8 mouse cellular contexts compared by ENCODE assay signal in genomic region chr5:100860417-100861053, GRCm38 (mm10). TPM values are rescaled to one million over a fixed set of nuclear protein-coding genes. Genes with fewer than 3 reads are reported as not detected.
DNase-seq lines count a peak whose midpoint lies in the region; ATAC-seq lines count a peak whose summit lies in the region.

No protein-coding gene starts in this region.

- no peak overlapping the region for H3K9ac ChIP-seq in lung, embryonic 16.5 days (ENCODE audit: low read length)

- WGBS in lung, embryonic 16.5 days: 53% methylated on average over 12 of the region's 12 CpGs
- 88% methylated on average over 12 of the region's 12 CpGs for WGBS in midbrain, embryonic 10.5 days

- H3K36me3 ChIP-seq in lung, embryonic 16.5 days (ENCODE audit: control insufficient read depth, insufficient read depth, low read length): no peaks in the 10 kb centered on the region
- H3K36me3 ChIP-seq in midbrain, embryonic 10.5 days: no peaks in the 10 kb centered on the region

- DNase-seq in adipocyte (ENCODE audit: low spot score): peak; percentile 99
- peak; percentile 84 for DNase-seq in gastrocnemius, adult 18-20 months (ENCODE audit: low spot score)
- DNase-seq in left cerebral cortex, adult 11 months (ENCODE audit: low spot score): no peak
- DNase-seq in midbrain, embryonic 10.5 days (ENCODE audit: low spot score): no peak
- DNase-seq in cerebellum, adult 9-11 months: no peak

- H3K27me3 ChIP-seq in lung, embryonic 16.5 days (ENCODE audit: control insufficient read depth, insufficient read depth, low read depth, low read length): no peaks in the 10 kb centered on the region
- H3K27me3 ChIP-seq in midbrain, embryonic 10.5 days (ENCODE audit: low read depth, poor library complexity, severe bottlenecking): no peaks in the 10 kb centered on the region

- peak; percentile 50 to 89; a peak in 3 of 4 replicates for ATAC-seq in hematopoietic stem cell, adult 5-6 weeks (replicated peaks in 1 of 2; ENCODE audit: insufficient read depth in 1 of 2, low FRiP score in 2 of 2, low TSS enrichment in 1 of 2, low read depth in 1 of 2, poor library complexity in 2 of 2, severe bottlenecking in 2 of 2)
- peak; percentile 60 for ATAC-seq in lung, embryonic 16.5 days (ENCODE audit: low read depth)
- ATAC-seq in megakaryocyte-erythroid progenitor cell, adult 5-6 weeks (replicated peaks; ENCODE audit: low FRiP score, low TSS enrichment, poor library complexity, severe bottlenecking): no peak

- no peak overlapping the region for H3K4me3 ChIP-seq in lung, embryonic 16.5 days (ENCODE audit: low read length)
- no peak overlapping the region for H3K4me3 ChIP-seq in midbrain, embryonic 10.5 days

- H3K4me2 ChIP-seq in lung, embryonic 16.5 days (ENCODE audit: low read depth, low read length): no peak overlapping the region

- H3K4me1 ChIP-seq in lung, embryonic 16.5 days (replicated peaks; ENCODE audit: control insufficient read depth, insufficient read depth, low read length): no peaks in the 10 kb centered on the region
- H3K4me1 ChIP-seq in midbrain, embryonic 10.5 days: no peaks in the 10 kb centered on the region

- H3K9me3 ChIP-seq in lung, embryonic 16.5 days (ENCODE audit: control insufficient read depth, low read length): no peaks in the 10 kb centered on the region
- H3K9me3 ChIP-seq in midbrain, embryonic 10.5 days (replicated peaks): no peaks in the 10 kb centered on the region

- H3K27ac ChIP-seq in lung, embryonic 16.5 days (ENCODE audit: low read length): no peak overlapping the region
- H3K27ac ChIP-seq in midbrain, embryonic 10.5 days (replicated peaks): no peak overlapping the region

RNA-seq across cellular contexts. Expression of gene Gpat3, which starts 15.0 kb away (rescaled TPM):
- total RNA-seq in gastrocnemius, adult 18-20 months (2021): 10 to 100 TPM in 1 of 2 experiments, 1 to 10 TPM in 1; 4.8 to 10.3 TPM
- total RNA-seq in hematopoietic stem cell, adult 5-6 weeks (2017): 0.81 and 0.94 TPM in 2 replicates
- 1.6 and 2.8 TPM in 2 replicates for polyA plus RNA-seq in lung, embryonic 16.5 days (2015; fragmentation: Nextera tagmentation; extraction: Ambion mirVana)
- polyA plus RNA-seq in midbrain, embryonic 10.5 days (2016; fragmentation: Nextera tagmentation; extraction: Ambion mirVana): 0.73 and 1.1 TPM in 2 replicates
- total RNA-seq in megakaryocyte-erythroid progenitor cell, adult 5-6 weeks (2014; fragmentation: Nextera tagmentation): 0.45 and 2.6 TPM in 2 replicates
- 0.65 TPM in 1 of 2 replicates, not detected in the other for total RNA-seq in megakaryocyte-erythroid progenitor cell, adult 5-6 weeks (2017)

RNA-seq across cellular contexts. Expression of gene Abraxas1, which starts 39.8 kb away (rescaled TPM):
- 1 to 10 TPM; 4.1 to 4.9 TPM for total RNA-seq in gastrocnemius, adult 18-20 months (2021)
- total RNA-seq in hematopoietic stem cell, adult 5-6 weeks (2017): 51.8 and 54.5 TPM in 2 replicates
- 32.2 and 33.0 TPM in 2 replicates for polyA plus RNA-seq in lung, embryonic 16.5 days (2015; fragmentation: Nextera tagmentation; extraction: Ambion mirVana)
- 30.5 and 32.3 TPM in 2 replicates for polyA plus RNA-seq in midbrain, embryonic 10.5 days (2016; fragmentation: Nextera tagmentation; extraction: Ambion mirVana)
- total RNA-seq in megakaryocyte-erythroid progenitor cell, adult 5-6 weeks (2014; fragmentation: Nextera tagmentation): 38.0 and 45.0 TPM in 2 replicates
- total RNA-seq in megakaryocyte-erythroid progenitor cell, adult 5-6 weeks (2017): 46.8 and 81.4 TPM in 2 replicates

Comparison
In these comparisons a context has a peak if more than half of its experiments do, and no peak if none do; other contexts are left out.
1. DNase-seq: peak in adipocyte (single experiment) and gastrocnemius, adult 18-20 months (single experiment); none in left cerebral cortex, adult 11 months (single experiment), midbrain, embryonic 10.5 days (single experiment) and cerebellum, adult 9-11 months (single experiment).